Mouse (Mus musculus) heart, embryonic 14.5 days (tissue): ENCODE results near the gene Rhox4g. TPM values are rescaled to one million over a fixed set of nuclear protein-coding genes. Genes with fewer than 3 reads are reported as not detected.

Experiments used
- polyA plus RNA-seq: library from polyadenylated mRNA; unstranded; fragments of >200 nt; fragmentation: Nextera tagmentation; extraction: Ambion mirVana; gene quantifications from 2 replicates; pipeline ENCODE4 v1.2.1, GENCODE M21; 2014

Rhox4g gene
- polyA plus RNA-seq, 1 experiment from 2014 or later = not detected

Other genes with a start within 250 kb of the Rhox4g start
- not detected in 2 replicates for gene Rhox2b, start 239.3 kb downstream of the Rhox4g start, polyA plus RNA-seq
- gene Rhox4b, start 218.8 kb downstream of the Rhox4g start, polyA plus RNA-seq = not detected in 2 replicates
- gene Rhox2c, start 197.6 kb downstream of the Rhox4g start, polyA plus RNA-seq = not detected in 2 replicates
- gene Rhox3c, start 192.7 kb downstream of the Rhox4g start, polyA plus RNA-seq = not detected in 2 replicates
- gene Rhox4c, start 171.0 kb downstream of the Rhox4g start, polyA plus RNA-seq = not detected in 2 replicates
- not detected in 2 replicates for gene Rhox2d, start 157.9 kb downstream of the Rhox4g start, polyA plus RNA-seq
- gene Rhox4d, start 137.0 kb downstream of the Rhox4g start, polyA plus RNA-seq = not detected in 2 replicates
- not detected in 2 replicates for gene Rhox2e, start 120.9 kb downstream of the Rhox4g start, polyA plus RNA-seq
- gene Rhox3e, start 109.3 kb downstream of the Rhox4g start, polyA plus RNA-seq = not detected in 2 replicates
- gene Rhox4e, start 93.9 kb downstream of the Rhox4g start, polyA plus RNA-seq = not detected in 2 replicates
- gene Rhox2f, start 79.9 kb downstream of the Rhox4g start, polyA plus RNA-seq = not detected in 2 replicates
- gene Rhox3f, start 70.3 kb downstream of the Rhox4g start, polyA plus RNA-seq = not detected in 2 replicates
- gene Rhox4f, start 43.6 kb downstream of the Rhox4g start, polyA plus RNA-seq = not detected in 2 replicates
- gene Rhox3g, start 22.7 kb downstream of the Rhox4g start, polyA plus RNA-seq = not detected in 2 replicates
- not detected in 2 replicates for gene Rhox2g, start 7.9 kb downstream of the Rhox4g start, polyA plus RNA-seq
- not detected in 2 replicates for gene Rhox3h, start 17.4 kb upstream of the Rhox4g start, polyA plus RNA-seq
- not detected in 2 replicates for gene Rhox2h, start 21.9 kb upstream of the Rhox4g start, polyA plus RNA-seq
- gene Rhox5, start 153.5 kb upstream of the Rhox4g start, polyA plus RNA-seq = 11.8 and 12.1 TPM in 2 replicates
- gene Rhox6, start 175.6 kb upstream of the Rhox4g start, polyA plus RNA-seq = not detected in 2 replicates
- not detected in 2 replicates for gene Rhox7a, start 180.4 kb upstream of the Rhox4g start, polyA plus RNA-seq
- gene Rhox8, start 227.6 kb upstream of the Rhox4g start, polyA plus RNA-seq = not detected in 2 replicates
- gene Rhox7b, start 245.9 kb upstream of the Rhox4g start, polyA plus RNA-seq = not detected in 2 replicates